Mouse (Mus musculus) stomach, embryonic 16.5 days (tissue): ENCODE measurements around the gene Foxo1. TPM values are rescaled to one million over a fixed set of nuclear protein-coding genes. Genes with fewer than 3 reads are reported as not detected.

Experiments
- ATAC-seq: fragments of 200-750 bp; cut with Nextera tagmentation; 2 replicates; pipeline ENCODE4 v1.8.0; 2017; ENCODE audit warnings: moderate number of reproducible peaks, moderate TSS enrichment; ENCODE audit not compliant: insufficient read depth, low FRiP score
- H3K27ac ChIP-seq: fragments of 300-500 bp; sonication (generic); 2 replicates; pipeline ENCODE4 v1.5.1; 2014; ENCODE audit warnings: low read length
- H3K27me3 ChIP-seq: fragments of 300-500 bp; sonication (generic); 2 replicates; pipeline ENCODE4 v1.6.1; 2014; ENCODE audit warnings: low read length, control low read depth, mixed read lengths; ENCODE audit not compliant: control insufficient read depth, insufficient read depth
- H3K36me3 ChIP-seq: fragments of 300-500 bp; sonication (generic); 2 replicates; pipeline ENCODE4 v1.6.1; 2014; ENCODE audit warnings: low read length; ENCODE audit not compliant: control insufficient read depth, insufficient read depth
- H3K4me1 ChIP-seq: fragments of 300-500 bp; sonication (generic); 2 replicates; pipeline ENCODE4 v1.6.1; 2014; ENCODE audit warnings: low read length, control low read depth, mixed read lengths; ENCODE audit not compliant: control insufficient read depth, insufficient read depth
- H3K4me2 ChIP-seq: fragments of 300-500 bp; sonication (generic); 2 replicates; pipeline ENCODE4 v1.6.1; 2014; ENCODE audit warnings: low read depth, low read length, mixed read lengths
- H3K4me3 ChIP-seq: fragments of 300-500 bp; sonication (generic); replicated peaks from 2 replicates; pipeline ENCODE4 v1.5.1; 2014; ENCODE audit warnings: mild to moderate bottlenecking, low read length
- H3K9ac ChIP-seq: fragments of 300-500 bp; sonication (generic); 2 replicates; pipeline ENCODE4 v1.6.1; 2014; ENCODE audit warnings: low read length
- H3K9me3 ChIP-seq: fragments of 300-500 bp; sonication (generic); replicated peaks from 2 replicates; pipeline ENCODE4 v1.6.1; 2016; ENCODE audit warnings: low read length, control low read depth; ENCODE audit not compliant: control insufficient read depth
- WGBS: fragments of 180-500 bp; shearing (Covaris S2); extraction: QIAGEN DNeasy Blood & Tissue Kit; methylation state at CpG from one replicate; pipeline ENCODE4 v1.1.7; 2014; 5-methylcytosine and 5-hydroxymethylcytosine counted together
- polyA plus RNA-seq: library from polyadenylated mRNA; unstranded; fragments of >200 nt; fragmentation: Nextera tagmentation; extraction: Ambion mirVana; gene quantifications from 2 replicates; pipeline ENCODE4 v1.2.1, GENCODE M21; 2015

Foxo1 gene
- polyA plus RNA-seq, 1 experiment from 2014 or later, result 5.1 TPM

GRCm38 (mm10) chr3:52275037-52275555, 7.0 kb downstream of the Foxo1 start:
- Histone ChIP-seq H3K27ac (no peak overlapping the region), H3K4me1 (peaks cover 13% of the 10 kb centered on the region), H3K27me3 (no peaks in the 10 kb centered on the region), H3K4me2 (no peak overlapping the region), H3K9ac (no peak overlapping the region), H3K9me3 (no peaks in the 10 kb centered on the region), H3K36me3 (no peaks in the 10 kb centered on the region), H3K4me3 (no peak overlapping the region)
- no peak for ATAC-seq
- 83% methylated on average over 9 of the region's 9 CpGs for WGBS

GRCm38 (mm10) chr3:52280681-52281080, 12.5 kb downstream of the Foxo1 start:
- Histone ChIP-seq H3K4me2 (no peak overlapping the region), H3K36me3 (no peaks in the 10 kb centered on the region), H3K27me3 (no peaks in the 10 kb centered on the region), H3K9me3 (no peaks in the 10 kb centered on the region), H3K9ac (no peak overlapping the region), H3K27ac (no peak overlapping the region), H3K4me1 (peaks cover 3% of the 10 kb centered on the region; the same call in 1 of the 2 replicates), H3K4me3 (no peak overlapping the region)
- 85% methylated on average over 1 of the region's 1 CpGs for WGBS
- ATAC-seq, result no peak

- H3K4me1 ChIP-seq, result peaks cover 3% of the 10 kb centered on the region; the same call in 1 of the 2 replicates
- no peak overlapping the region for H3K4me2 ChIP-seq
- no peaks in the 10 kb centered on the region for H3K9me3 ChIP-seq
- 68% methylated on average over 3 of the region's 3 CpGs for WGBS
- H3K4me3 ChIP-seq, result no peak overlapping the region
- no peak overlapping the region for H3K9ac ChIP-seq
- ATAC-seq, result no peak
- no peak overlapping the region for H3K27ac ChIP-seq
- H3K36me3 ChIP-seq, result no peaks in the 10 kb centered on the region
- H3K27me3 ChIP-seq, result no peaks in the 10 kb centered on the region
Measured at GRCm38 (mm10) chr3:52281882-52282281, 13.7 kb downstream of the Foxo1 start.

GRCm38 (mm10) chr3:52282369-52282768, 14.2 kb downstream of the Foxo1 start:
- H3K9me3 ChIP-seq, result no peaks in the 10 kb centered on the region
- ATAC-seq, result no peak
- H3K27ac ChIP-seq, result no peak overlapping the region

GRCm38 (mm10) chr3:52283521-52283920, 15.4 kb downstream of the Foxo1 start:
- Histone ChIP-seq H3K4me1 (peaks cover 3% of the 10 kb centered on the region; the same call in 1 of the 2 replicates), H3K36me3 (no peaks in the 10 kb centered on the region)

More at GRCm38 (mm10) chr3:52282369-52282768, 14.2 kb downstream of the Foxo1 start:
- H3K4me3 ChIP-seq, result no peak overlapping the region
- no peak overlapping the region for H3K9ac ChIP-seq
- H3K36me3 ChIP-seq, result no peaks in the 10 kb centered on the region
- H3K4me1 ChIP-seq, result peaks cover 3% of the 10 kb centered on the region; the same call in 1 of the 2 replicates
- no peak overlapping the region for H3K4me2 ChIP-seq
- WGBS, result 46% methylated on average over 2 of the region's 2 CpGs
- no peaks in the 10 kb centered on the region for H3K27me3 ChIP-seq

GRCm38 (mm10) chr3:52290811-52291210, 22.7 kb downstream of the Foxo1 start:
- 86% methylated on average over 2 of the region's 2 CpGs for WGBS
- H3K9ac ChIP-seq, result no peak overlapping the region
- no peaks in the 10 kb centered on the region for H3K9me3 ChIP-seq
- H3K27ac ChIP-seq, result no peak overlapping the region
- H3K4me1 ChIP-seq, result peaks cover 5% of the 10 kb centered on the region; the same call in 1 of the 2 replicates
- no peak overlapping the region for H3K4me3 ChIP-seq
- no peaks in the 10 kb centered on the region for H3K36me3 ChIP-seq
- no peaks in the 10 kb centered on the region for H3K27me3 ChIP-seq
- no peak for ATAC-seq
- H3K4me2 ChIP-seq, result no peak overlapping the region

More at GRCm38 (mm10) chr3:52283521-52283920, 15.4 kb downstream of the Foxo1 start:
- 72% methylated on average over 6 of the region's 6 CpGs for WGBS
- Histone ChIP-seq H3K27ac (no peak overlapping the region), H3K9ac (no peak overlapping the region), H3K27me3 (no peaks in the 10 kb centered on the region), H3K4me3 (no peak overlapping the region), H3K9me3 (no peaks in the 10 kb centered on the region), H3K4me2 (no peak overlapping the region)
- no peak for ATAC-seq

- Histone ChIP-seq H3K27ac (no peak overlapping the region), H3K4me2 (no peak overlapping the region), H3K27me3 (no peaks in the 10 kb centered on the region), H3K9me3 (no peaks in the 10 kb centered on the region), H3K4me3 (no peak overlapping the region), H3K36me3 (no peaks in the 10 kb centered on the region), H3K4me1 (peaks cover 5% of the 10 kb centered on the region; the same call in 1 of the 2 replicates), H3K9ac (no peak overlapping the region)
- no peak for ATAC-seq
- 56% methylated on average over 7 of the region's 7 CpGs for WGBS
Measured at GRCm38 (mm10) chr3:52292498-52292897, 24.4 kb downstream of the Foxo1 start.

GRCm38 (mm10) chr3:52293946-52294345, 25.8 kb downstream of the Foxo1 start:
- Histone ChIP-seq H3K4me2 (no peak overlapping the region), H3K9me3 (no peaks in the 10 kb centered on the region), H3K9ac (no peak overlapping the region), H3K27me3 (no peaks in the 10 kb centered on the region), H3K36me3 (no peaks in the 10 kb centered on the region), H3K4me1 (peaks cover 9% of the 10 kb centered on the region; the same call in 1 of the 2 replicates), H3K4me3 (no peak overlapping the region), H3K27ac (no peak overlapping the region)
- ATAC-seq, result no peak
- WGBS, result 62% methylated on average over 5 of the region's 5 CpGs

GRCm38 (mm10) chr3:52295688-52296087, 27.6 kb downstream of the Foxo1 start:
- no peak overlapping the region for H3K27ac ChIP-seq
- H3K4me1 ChIP-seq, result peaks cover 15% of the 10 kb centered on the region
- H3K27me3 ChIP-seq, result no peaks in the 10 kb centered on the region
- H3K4me3 ChIP-seq, result no peak overlapping the region
- no peaks in the 10 kb centered on the region for H3K9me3 ChIP-seq
- no peaks in the 10 kb centered on the region for H3K36me3 ChIP-seq
- WGBS, result 97% methylated on average over 1 of the region's 1 CpGs
- H3K9ac ChIP-seq, result no peak overlapping the region
- no peak for ATAC-seq
- H3K4me2 ChIP-seq, result no peak overlapping the region
